Mouse (Mus musculus): Measurements from ENCODE around the gene Ddx39.

GRCm38 (mm10) chr8:83668010-83668916, 46.7 kb upstream of the Ddx39 start:
- TF ChIP-seq CTCF (IDR thresholded peaks at IDR 0.05 in 2 of 3, conservative IDR thresholded peaks at IDR 0.05 in 1 of 3; ENCODE audit: control insufficient read depth in 1 of 3, insufficient read depth in 1 of 3, low read depth in 2 of 3, low read length in 3 of 3, poor library complexity in 1 of 3, severe bottlenecking in 1 of 3), result peak; percentile 33 to 72 (median 71); a peak in 5 of 6 replicates
- TF ChIP-seq GATA1 (IDR thresholded peaks at IDR 0.05; ENCODE audit: low read depth, low read length), result no peak
- TF ChIP-seq USF1 (IDR thresholded peaks at IDR 0.05; ENCODE audit: low read depth, low read length), result no peak
- no peak for TF ChIP-seq POLR2A (IDR thresholded peaks at IDR 0.05; ENCODE audit: control insufficient read depth in 1 of 2, insufficient read depth in 1 of 2, low read depth in 1 of 2, low read length in 2 of 2, poor library complexity in 1 of 2)
- no peak for TF ChIP-seq MAZ (IDR thresholded peaks at IDR 0.05; ENCODE audit: low read depth, low read length)
- TF ChIP-seq ZKSCAN1 (IDR thresholded peaks at IDR 0.05; ENCODE audit: low read depth, low read length), result no peak
- TF ChIP-seq EP300 (IDR thresholded peaks at IDR 0.05; ENCODE audit: low read depth in 1 of 2, low read length in 2 of 2), result no peak
- no peak for TF ChIP-seq MEF2A (IDR thresholded peaks at IDR 0.05; ENCODE audit: extremely low read depth, insufficient replicate concordance, low read depth, low read length, poor library complexity, severe bottlenecking)
- TF ChIP-seq UBTF (IDR thresholded peaks at IDR 0.05; ENCODE audit: borderline replicate concordance, insufficient read depth, low read depth, low read length), result no peak
